Mouse (Mus musculus) megakaryocyte, embryonic 14.5 days (primary cell): ENCODE measurements around the gene Alg3.

Source experiments
- FLI1 ChIP-seq: IDR thresholded peaks from 2 replicates; pipeline ENCODE4 v1.6.1; 2012; ENCODE audit warnings: low read length, inconsistent platforms, mixed read lengths
- GATA1 ChIP-seq: IDR thresholded peaks from 3 replicates; pipeline ENCODE4 v1.6.1; 2012; ENCODE audit warnings: mixed read lengths, low read length, inconsistent platforms, borderline replicate concordance

DNA sequence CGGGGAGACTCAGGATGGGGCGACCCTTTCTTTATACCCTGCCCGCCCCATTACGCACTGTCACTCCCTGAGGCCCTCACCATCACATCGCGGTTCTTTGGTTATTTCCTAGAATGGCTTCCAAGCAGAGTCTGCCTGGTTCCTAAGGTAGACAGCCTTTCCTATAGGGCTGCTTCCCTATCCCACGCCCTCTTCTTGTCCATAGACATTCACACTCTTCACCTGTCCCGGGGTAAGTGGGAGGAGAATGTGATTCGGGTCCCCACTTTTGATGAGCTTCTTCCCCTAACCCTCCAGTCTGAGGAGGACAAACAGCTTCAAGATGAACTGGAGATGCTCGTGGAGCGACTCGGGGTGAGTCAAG is 40.4 kb upstream of the Alg3 start:
- no peak for TF ChIP-seq GATA1
- no peak for TF ChIP-seq FLI1
